Mouse (Mus musculus): ENCODE results near the gene Epb41l4b. TPM values are rescaled to one million over a fixed set of nuclear protein-coding genes. Genes with fewer than 3 reads are reported as not detected.

Epb41l4b gene
- polyA plus RNA-seq, 1 experiment from 2014 or later, result 1.7 TPM

GRCm38 (mm10) chr4:57049281-57049921 is 93.8 kb downstream of the Epb41l4b start:
- H3K27me3 ChIP-seq (ENCODE audit: control insufficient read depth, insufficient read depth, low read length), result no peaks in the 10 kb centered on the region
- ATAC-seq (ENCODE audit: low FRiP score), result no peak
- H3K4me3 ChIP-seq (ENCODE audit: low read depth, low read length), result no peak overlapping the region
- H3K4me2 ChIP-seq (replicated peaks; ENCODE audit: low read depth, low read length), result no peak overlapping the region
- no peaks in the 10 kb centered on the region for H3K36me3 ChIP-seq (ENCODE audit: control insufficient read depth, insufficient read depth, low read length)
- 51% methylated on average over 5 of the region's 5 CpGs for WGBS
- DNase-seq (ENCODE audit: low spot score), result no peak
- H3K4me1 ChIP-seq (replicated peaks; ENCODE audit: control insufficient read depth, insufficient read depth, low read length), result no peaks in the 10 kb centered on the region
- H3K27ac ChIP-seq (ENCODE audit: low read depth, low read length), result no peak overlapping the region
- H3K9me3 ChIP-seq (ENCODE audit: control insufficient read depth, low read length), result no peaks in the 10 kb centered on the region
- no peak overlapping the region for H3K9ac ChIP-seq (ENCODE audit: low read depth, low read length)

- Histone ChIP-seq H3K27me3 (ENCODE audit: control insufficient read depth, insufficient read depth, low read length) (no peaks in the 10 kb centered on the region), H3K4me1 (replicated peaks; ENCODE audit: control insufficient read depth, insufficient read depth, low read length) (no peaks in the 10 kb centered on the region), H3K9ac (ENCODE audit: low read depth, low read length) (no peak overlapping the region), H3K9me3 (ENCODE audit: control insufficient read depth, low read length) (no peaks in the 10 kb centered on the region), H3K4me2 (replicated peaks; ENCODE audit: low read depth, low read length) (no peak overlapping the region), H3K36me3 (ENCODE audit: control insufficient read depth, insufficient read depth, low read length) (no peaks in the 10 kb centered on the region), H3K27ac (ENCODE audit: low read depth, low read length) (no peak overlapping the region), H3K4me3 (ENCODE audit: low read depth, low read length) (no peak overlapping the region)
- DNase-seq (ENCODE audit: low spot score), result no peak
- WGBS, result 60% methylated on average over 6 of the region's 6 CpGs
- ATAC-seq (ENCODE audit: low FRiP score), result no peak
Measured at GRCm38 (mm10) chr4:57048566-57048965, 94.7 kb downstream of the Epb41l4b start.

GRCm38 (mm10) chr4:57046160-57046571 is 97.1 kb downstream of the Epb41l4b start:
- ATAC-seq (ENCODE audit: low FRiP score), result no peak
- no peaks in the 10 kb centered on the region for H3K27me3 ChIP-seq (ENCODE audit: control insufficient read depth, insufficient read depth, low read length)
- no peak for DNase-seq (ENCODE audit: low spot score)
- H3K27ac ChIP-seq (ENCODE audit: low read depth, low read length), result no peak overlapping the region
- no peak overlapping the region for H3K4me2 ChIP-seq (replicated peaks; ENCODE audit: low read depth, low read length)
- H3K9ac ChIP-seq (ENCODE audit: low read depth, low read length), result no peak overlapping the region
- H3K36me3 ChIP-seq (ENCODE audit: control insufficient read depth, insufficient read depth, low read length), result no peaks in the 10 kb centered on the region
- 60% methylated on average over 9 of the region's 9 CpGs for WGBS
- no peaks in the 10 kb centered on the region for H3K9me3 ChIP-seq (ENCODE audit: control insufficient read depth, low read length)
- H3K4me3 ChIP-seq (ENCODE audit: low read depth, low read length), result no peak overlapping the region
- no peaks in the 10 kb centered on the region for H3K4me1 ChIP-seq (replicated peaks; ENCODE audit: control insufficient read depth, insufficient read depth, low read length)

- 90% methylated on average over 8 of the region's 8 CpGs for WGBS
- Histone ChIP-seq H3K4me3 (ENCODE audit: low read depth, low read length) (no peak overlapping the region), H3K27ac (ENCODE audit: low read depth, low read length) (no peak overlapping the region), H3K4me2 (replicated peaks; ENCODE audit: low read depth, low read length) (no peak overlapping the region), H3K9me3 (ENCODE audit: control insufficient read depth, low read length) (no peaks in the 10 kb centered on the region), H3K36me3 (ENCODE audit: control insufficient read depth, insufficient read depth, low read length) (no peaks in the 10 kb centered on the region), H3K27me3 (ENCODE audit: control insufficient read depth, insufficient read depth, low read length) (no peaks in the 10 kb centered on the region), H3K9ac (ENCODE audit: low read depth, low read length) (no peak overlapping the region), H3K4me1 (replicated peaks; ENCODE audit: control insufficient read depth, insufficient read depth, low read length) (no peaks in the 10 kb centered on the region)
- DNase-seq (ENCODE audit: low spot score) (no peak), ATAC-seq (ENCODE audit: low FRiP score) (no peak)
Measured at GRCm38 (mm10) chr4:57043621-57044020, 99.6 kb downstream of the Epb41l4b start.

- Histone ChIP-seq H3K4me3 (ENCODE audit: low read depth, low read length) (no peak overlapping the region), H3K27me3 (ENCODE audit: control insufficient read depth, insufficient read depth, low read length) (no peaks in the 10 kb centered on the region), H3K9ac (ENCODE audit: low read depth, low read length) (no peak overlapping the region), H3K27ac (ENCODE audit: low read depth, low read length) (no peak overlapping the region), H3K9me3 (ENCODE audit: control insufficient read depth, low read length) (no peaks in the 10 kb centered on the region), H3K4me1 (replicated peaks; ENCODE audit: control insufficient read depth, insufficient read depth, low read length) (no peaks in the 10 kb centered on the region), H3K36me3 (ENCODE audit: control insufficient read depth, insufficient read depth, low read length) (no peaks in the 10 kb centered on the region), H3K4me2 (replicated peaks; ENCODE audit: low read depth, low read length) (no peak overlapping the region)
- ATAC-seq (ENCODE audit: low FRiP score) (no peak), DNase-seq (ENCODE audit: low spot score) (no peak)
- 95% methylated on average over 6 of the region's 6 CpGs for WGBS
Measured at GRCm38 (mm10) chr4:57041661-57042060, 101.6 kb downstream of the Epb41l4b start.

- H3K9me3 ChIP-seq (ENCODE audit: control insufficient read depth, low read length), result no peaks in the 10 kb centered on the region
- no peak overlapping the region for H3K27ac ChIP-seq (ENCODE audit: low read depth, low read length)
- no peaks in the 10 kb centered on the region for H3K36me3 ChIP-seq (ENCODE audit: control insufficient read depth, insufficient read depth, low read length)
- no peak overlapping the region for H3K4me2 ChIP-seq (replicated peaks; ENCODE audit: low read depth, low read length)
- 95% methylated on average over 4 of the region's 4 CpGs for WGBS
- no peaks in the 10 kb centered on the region for H3K27me3 ChIP-seq (ENCODE audit: control insufficient read depth, insufficient read depth, low read length)
- no peaks in the 10 kb centered on the region for H3K4me1 ChIP-seq (replicated peaks; ENCODE audit: control insufficient read depth, insufficient read depth, low read length)
- DNase-seq (ENCODE audit: low spot score), result no peak
- no peak overlapping the region for H3K4me3 ChIP-seq (ENCODE audit: low read depth, low read length)
- no peak overlapping the region for H3K9ac ChIP-seq (ENCODE audit: low read depth, low read length)
- no peak for ATAC-seq (ENCODE audit: low FRiP score)
Measured at GRCm38 (mm10) chr4:57041211-57041610, 102.0 kb downstream of the Epb41l4b start.

GRCm38 (mm10) chr4:57040481-57040880 is 102.8 kb downstream of the Epb41l4b start:
- no peak for DNase-seq (ENCODE audit: low spot score)
- no peak overlapping the region for H3K4me2 ChIP-seq (replicated peaks; ENCODE audit: low read depth, low read length)
- H3K9ac ChIP-seq (ENCODE audit: low read depth, low read length), result no peak overlapping the region
- no peaks in the 10 kb centered on the region for H3K4me1 ChIP-seq (replicated peaks; ENCODE audit: control insufficient read depth, insufficient read depth, low read length)
- H3K27me3 ChIP-seq (ENCODE audit: control insufficient read depth, insufficient read depth, low read length), result no peaks in the 10 kb centered on the region
- no peaks in the 10 kb centered on the region for H3K36me3 ChIP-seq (ENCODE audit: control insufficient read depth, insufficient read depth, low read length)
- no peak for ATAC-seq (ENCODE audit: low FRiP score)
- H3K4me3 ChIP-seq (ENCODE audit: low read depth, low read length), result no peak overlapping the region
- no peaks in the 10 kb centered on the region for H3K9me3 ChIP-seq (ENCODE audit: control insufficient read depth, low read length)
- no peak overlapping the region for H3K27ac ChIP-seq (ENCODE audit: low read depth, low read length)
- 76% methylated on average over 8 of the region's 8 CpGs for WGBS

GRCm38 (mm10) chr4:57039127-57040031 is 103.9 kb downstream of the Epb41l4b start:
- WGBS, result 13% methylated on average over 20 of the region's 23 CpGs
- Histone ChIP-seq H3K4me1 (replicated peaks; ENCODE audit: control insufficient read depth, insufficient read depth, low read length) (no peaks in the 10 kb centered on the region), H3K4me3 (ENCODE audit: low read depth, low read length) (peak overlapping the region; percentile 37), H3K9me3 (ENCODE audit: control insufficient read depth, low read length) (no peaks in the 10 kb centered on the region), H3K27me3 (ENCODE audit: control insufficient read depth, insufficient read depth, low read length) (no peaks in the 10 kb centered on the region), H3K27ac (ENCODE audit: low read depth, low read length) (no peak overlapping the region), H3K9ac (ENCODE audit: low read depth, low read length) (peak overlapping the region; percentile 35; the same call in 1 of the 2 replicates), H3K36me3 (ENCODE audit: control insufficient read depth, insufficient read depth, low read length) (no peaks in the 10 kb centered on the region), H3K4me2 (replicated peaks; ENCODE audit: low read depth, low read length) (peak overlapping the region; percentile 62)
- ATAC-seq (ENCODE audit: low FRiP score) (peak; percentile 81), DNase-seq (ENCODE audit: low spot score) (peak; percentile 73)

GRCm38 (mm10) chr4:57037554-57037953 is 105.7 kb downstream of the Epb41l4b start:
- WGBS, result 77% methylated on average over 7 of the region's 7 CpGs
- no peak overlapping the region for H3K4me3 ChIP-seq (ENCODE audit: low read depth, low read length)
- H3K4me2 ChIP-seq (replicated peaks; ENCODE audit: low read depth, low read length), result no peak overlapping the region
- DNase-seq (ENCODE audit: low spot score), result no peak
- H3K36me3 ChIP-seq (ENCODE audit: control insufficient read depth, insufficient read depth, low read length), result no peaks in the 10 kb centered on the region
- no peaks in the 10 kb centered on the region for H3K4me1 ChIP-seq (replicated peaks; ENCODE audit: control insufficient read depth, insufficient read depth, low read length)
- H3K9me3 ChIP-seq (ENCODE audit: control insufficient read depth, low read length), result no peaks in the 10 kb centered on the region
- H3K27ac ChIP-seq (ENCODE audit: low read depth, low read length), result no peak overlapping the region
- ATAC-seq (ENCODE audit: low FRiP score), result no peak
- no peak overlapping the region for H3K9ac ChIP-seq (ENCODE audit: low read depth, low read length)
- H3K27me3 ChIP-seq (ENCODE audit: control insufficient read depth, insufficient read depth, low read length), result no peaks in the 10 kb centered on the region

Measured in hindbrain, embryonic 11.5 days (tissue).